Mouse (Mus musculus) adrenal gland, adult 2 months (tissue): ENCODE data around the gene Fbxw21. TPM values are rescaled to one million over a fixed set of nuclear protein-coding genes. Genes with fewer than 3 reads are reported as not detected.

Experiments used
- DNase-seq: peaks from one replicate; pipeline ENCODE4 v3.0.0; 2021
- polyA plus RNA-seq: library from polyadenylated mRNA; depleted of rRNA; stranded (reverse); fragments of >200 nt; gene quantifications from 2 replicates; pipeline ENCODE4 v1.2.3, GENCODE M21; 2012
- total RNA-seq, 2 experiments: library from RNA; stranded (reverse); gene quantifications; 2 replicates each; pipeline ENCODE4 v1.2.3; 2021

Gene Fbxw21
- total and polyA plus RNA-seq, 3 experiments = not detected

GRCm38 (mm10) chr9:109111101-109111500 is 50.7 kb downstream of the Fbxw21 start:
- DNase-seq = peak; percentile 1

- no peak for DNase-seq
Observed at GRCm38 (mm10) chr9:109110240-109110639, 51.6 kb downstream of the Fbxw21 start.

GRCm38 (mm10) chr9:109107341-109107740 is 54.5 kb downstream of the Fbxw21 start:
- DNase-seq = no peak

GRCm38 (mm10) chr9:109105648-109106047 is 56.2 kb downstream of the Fbxw21 start:
- no peak for DNase-seq

GRCm38 (mm10) chr9:109105011-109105410 is 56.8 kb downstream of the Fbxw21 start:
- DNase-seq = peak; percentile 87

- DNase-seq = peak; percentile 70
Observed at GRCm38 (mm10) chr9:109104083-109104482, 57.8 kb downstream of the Fbxw21 start.

GRCm38 (mm10) chr9:109103250-109103649 is 58.6 kb downstream of the Fbxw21 start:
- DNase-seq = peak; percentile 96

- peak; percentile 65 for DNase-seq
Observed at GRCm38 (mm10) chr9:109102541-109102940, 59.3 kb downstream of the Fbxw21 start.

GRCm38 (mm10) chr9:109101933-109102445 is 59.9 kb downstream of the Fbxw21 start:
- DNase-seq = peak; percentile 59

- no peak for DNase-seq
Observed at GRCm38 (mm10) chr9:109100307-109100928, 61.4 kb downstream of the Fbxw21 start.

- DNase-seq = peak; percentile 87
Observed at GRCm38 (mm10) chr9:109098969-109099368, 62.9 kb downstream of the Fbxw21 start.

- no peak for DNase-seq
Observed at GRCm38 (mm10) chr9:109098366-109098765, 63.5 kb downstream of the Fbxw21 start.

- DNase-seq = peak; percentile 86
Observed at GRCm38 (mm10) chr9:109097831-109098230, 64.0 kb downstream of the Fbxw21 start.

GRCm38 (mm10) chr9:109097291-109097690 is 64.5 kb downstream of the Fbxw21 start:
- DNase-seq = peak; percentile 40

- DNase-seq = peak; percentile 60
Observed at GRCm38 (mm10) chr9:109096856-109097255, 65.0 kb downstream of the Fbxw21 start.

- peak; percentile 69 for DNase-seq
Observed at GRCm38 (mm10) chr9:109096251-109096661, 65.6 kb downstream of the Fbxw21 start.

GRCm38 (mm10) chr9:109095137-109095982 is 66.5 kb downstream of the Fbxw21 start, which contains the start of gene Plxnb1:
Gene Plxnb1, plus strand, starts transcription at chr9:109095389.
- DNase-seq = peak; percentile 89

- no peak for DNase-seq
Observed at GRCm38 (mm10) chr9:109094553-109095136, 67.2 kb downstream of the Fbxw21 start.

- DNase-seq = peak; percentile 71
Observed at GRCm38 (mm10) chr9:109093786-109094552, 67.9 kb downstream of the Fbxw21 start.

- peak; percentile 17 for DNase-seq
Observed at GRCm38 (mm10) chr9:109092799-109093198, 69.0 kb downstream of the Fbxw21 start.

GRCm38 (mm10) chr9:109091802-109092201 is 70.0 kb downstream of the Fbxw21 start:
- DNase-seq = no peak

- DNase-seq = no peak
Observed at GRCm38 (mm10) chr9:109090446-109090845, 71.4 kb downstream of the Fbxw21 start.
